Mouse (Mus musculus) frontal cortex, postnatal 14 days (tissue): ENCODE data around the gene Gm44511.
"Not testable (repeated sequence)": the region's sequence is repeated elsewhere in the genome, so short reads cannot be mapped to it uniquely, and the experiment has no call there.

Experiments used
- DNase-seq, 2 experiments: peaks; one replicate each; pipeline ENCODE4 v3.0.0; 2022; ENCODE audit warnings: low spot score in 2 of 2

Gm44511 gene

DNA sequence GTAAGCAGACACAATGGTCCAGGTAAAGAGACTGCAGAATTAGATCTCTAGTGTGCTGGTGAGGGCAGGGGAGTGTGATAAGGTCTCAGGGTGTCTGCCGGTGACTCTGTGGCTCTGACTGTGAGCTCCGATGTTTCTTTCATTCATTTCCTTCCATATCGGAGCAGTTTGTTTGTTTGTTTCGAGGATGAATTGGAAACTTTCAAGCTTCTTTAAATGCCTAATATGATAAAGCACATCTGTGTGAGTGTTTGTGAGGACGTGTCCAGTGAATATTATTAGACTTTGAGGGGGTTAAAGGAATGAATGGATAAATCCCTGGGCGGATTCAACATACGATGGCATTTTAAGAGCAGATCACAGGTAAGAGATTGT, 26.2 kb downstream of the Gm44511 start:
- no peak for DNase-seq

DNA sequence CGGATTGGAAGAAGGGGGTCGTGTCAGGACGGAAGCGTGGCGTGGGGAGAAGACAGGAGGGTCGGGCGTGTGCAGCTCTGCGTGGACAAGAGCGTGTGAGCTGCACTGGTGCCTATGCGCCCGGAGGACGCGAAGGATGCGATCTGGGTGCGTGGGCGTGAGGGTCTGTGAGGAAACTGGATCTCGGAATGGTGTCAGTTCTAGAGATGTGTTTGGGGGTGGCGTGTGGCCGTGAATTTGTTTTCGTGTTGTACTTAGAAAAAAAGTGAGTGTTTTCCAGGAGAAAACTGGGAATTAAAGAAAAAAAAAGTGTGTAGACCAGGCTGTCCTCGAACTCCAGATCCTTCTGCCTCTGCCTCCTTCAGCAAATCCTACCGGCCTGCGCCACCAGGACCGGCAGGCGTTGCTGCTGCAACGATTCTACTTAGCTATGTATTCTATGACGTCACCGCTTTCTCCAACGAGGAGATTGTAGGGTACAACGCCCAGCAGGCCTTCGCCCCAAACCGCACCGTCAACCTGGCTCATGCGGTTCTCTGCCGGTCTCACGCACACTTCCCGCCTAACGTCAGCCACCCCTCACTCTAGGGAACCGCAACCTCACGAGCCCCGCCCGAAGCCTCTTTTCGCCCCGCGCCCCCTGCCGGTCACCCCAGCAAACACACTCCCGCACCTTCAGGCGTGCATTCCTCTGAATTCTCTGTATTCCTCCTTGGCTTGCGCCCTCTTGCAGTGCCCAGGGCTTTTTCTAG, 26.8 kb downstream of the Gm44511 start:
- peak; percentile 86 to 87 for DNase-seq

DNA sequence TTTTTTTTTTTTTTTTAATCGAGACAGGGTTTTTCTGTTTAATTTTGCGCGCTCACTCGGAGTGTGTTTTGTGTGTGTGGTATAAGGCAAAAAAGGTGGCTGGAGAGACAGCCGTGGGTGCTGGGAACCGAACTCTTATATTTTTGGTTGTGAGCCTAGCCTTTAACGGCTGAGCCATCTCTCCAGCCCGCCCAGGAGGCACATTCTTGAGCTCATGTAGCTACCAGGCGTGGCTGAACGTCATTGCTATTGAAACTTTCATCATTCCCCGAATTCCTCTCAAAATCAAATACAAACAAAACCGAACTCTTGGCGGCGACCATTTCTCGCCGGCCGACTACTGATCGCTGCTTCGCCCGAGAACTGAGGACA, 27.4 kb downstream of the Gm44511 start:
- DNase-seq = peak; percentile 77 to 83

DNA sequence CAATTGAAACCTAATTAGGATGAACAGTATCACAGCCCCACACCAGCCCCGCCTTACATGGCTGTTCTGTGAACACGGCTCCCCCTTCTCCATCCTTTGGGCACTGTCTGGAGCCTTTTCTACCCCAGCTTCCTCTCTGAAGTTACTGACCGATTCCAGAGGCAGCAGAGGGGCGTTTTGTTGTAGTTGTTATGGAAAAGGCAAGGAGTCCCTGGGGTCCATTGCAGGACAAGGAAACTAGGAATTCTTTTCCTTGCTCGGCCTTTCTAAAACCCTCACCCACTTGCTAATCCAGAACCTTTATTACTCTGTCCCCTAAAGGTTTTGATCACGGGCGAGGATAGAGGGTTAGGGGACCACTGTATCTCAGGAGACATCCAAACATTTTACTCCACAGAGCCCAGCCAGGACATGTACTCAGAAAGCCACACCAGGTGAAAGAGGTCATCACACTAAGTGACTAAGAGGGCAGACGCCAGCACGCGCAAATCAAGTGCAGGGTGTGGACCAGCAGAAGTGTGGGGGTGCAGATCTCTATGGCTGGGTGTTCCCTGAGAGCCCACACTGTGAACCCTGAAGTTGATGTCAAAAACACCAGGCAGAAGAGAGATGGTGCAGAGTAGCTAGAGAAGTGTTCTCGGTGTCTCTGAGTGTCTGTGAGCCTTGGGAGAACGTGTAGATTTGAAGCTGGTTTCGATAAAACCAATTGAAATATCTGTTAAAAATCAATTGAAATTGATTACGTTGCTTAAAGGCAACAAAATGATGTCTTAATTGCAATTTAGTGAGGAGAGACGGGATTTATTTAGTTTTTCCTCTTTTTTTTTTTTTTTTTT, 28.0 kb downstream of the Gm44511 start:
- no peak for DNase-seq

DNA sequence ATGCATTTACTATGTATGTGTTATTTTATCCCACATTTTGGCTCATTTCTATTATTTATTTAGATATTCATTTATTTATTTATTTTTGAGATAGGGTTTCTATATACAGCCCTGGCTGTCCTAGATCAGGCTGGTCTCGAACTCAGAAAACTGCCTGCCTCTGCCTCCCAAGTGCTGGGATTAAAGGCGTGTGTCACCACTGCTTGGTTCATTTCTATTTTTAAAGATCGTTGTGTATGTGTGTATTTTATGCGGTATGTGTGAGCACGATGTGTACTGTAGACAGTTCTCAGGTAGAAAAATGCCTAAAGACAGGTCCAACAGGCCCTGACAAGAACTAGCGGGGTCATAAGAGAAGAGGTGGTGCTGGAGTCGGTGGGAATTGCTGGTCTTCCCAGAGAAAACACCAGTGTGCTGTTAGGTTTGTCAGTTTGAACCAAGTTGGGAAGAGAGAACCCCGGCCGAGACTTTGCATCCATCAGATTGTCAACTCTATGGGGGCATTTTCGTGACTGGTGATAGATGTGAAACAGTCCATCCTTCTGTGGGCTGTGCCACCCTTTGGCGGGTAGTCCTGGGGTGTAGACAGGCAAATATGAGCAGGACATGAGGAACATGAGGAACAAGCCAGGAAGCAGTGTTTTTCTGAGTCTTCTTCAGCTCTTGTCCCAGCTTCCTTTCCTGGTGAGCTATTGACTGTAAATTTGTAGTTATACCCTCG, 28.8 kb downstream of the Gm44511 start:
- DNase-seq = no peak

DNA sequence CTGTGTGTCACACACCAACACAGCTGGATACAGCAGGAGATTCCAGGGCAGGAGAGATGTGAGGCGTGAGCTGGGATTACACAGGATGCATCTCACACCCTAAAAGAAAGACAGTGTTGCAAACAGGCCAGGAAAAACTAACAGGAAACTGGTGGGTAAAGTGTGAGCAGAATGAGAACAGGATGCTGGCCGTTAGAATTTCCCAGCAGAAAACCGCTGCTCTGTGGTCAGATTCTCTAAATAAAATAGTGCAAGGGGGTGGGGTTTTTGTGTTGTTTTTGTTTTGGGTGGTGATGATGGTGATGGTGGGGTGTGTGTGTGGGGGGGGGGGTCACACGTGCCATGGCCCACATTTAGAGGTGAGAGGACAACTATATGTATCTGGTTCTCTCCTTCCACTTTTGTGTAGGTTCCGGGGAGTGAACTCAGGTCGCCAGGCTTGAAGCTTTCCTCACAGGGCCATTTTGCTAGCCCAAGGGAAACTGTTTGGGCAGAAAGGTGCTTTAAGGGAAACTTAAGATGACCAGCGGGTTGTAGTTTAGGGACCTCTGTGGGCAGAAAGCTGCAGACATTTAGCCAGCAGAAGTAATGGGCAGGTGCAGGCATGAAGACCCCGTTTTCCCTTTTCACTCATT, 29.7 kb downstream of the Gm44511 start:
- no peak for DNase-seq

DNA sequence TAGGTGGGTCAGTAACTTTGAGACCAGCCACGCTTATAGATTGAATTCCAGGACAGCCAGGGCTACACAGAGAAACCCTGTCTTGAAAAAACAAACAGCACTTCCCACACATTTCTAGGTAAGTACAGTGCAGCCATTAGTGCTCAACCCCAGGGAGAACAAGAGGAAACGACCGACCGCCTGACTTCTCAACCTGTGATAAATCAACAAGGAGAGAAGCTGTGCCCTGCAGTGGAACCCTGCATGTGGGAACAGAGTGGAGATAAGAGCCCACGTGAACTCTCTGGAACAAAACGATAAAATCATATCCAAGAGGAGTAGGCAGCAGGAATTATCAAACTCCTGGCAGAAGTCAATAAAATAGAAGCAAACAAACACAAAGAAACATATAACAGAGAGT, 32.4 kb downstream of the Gm44511 start:
- DNase-seq = no peak

DNA sequence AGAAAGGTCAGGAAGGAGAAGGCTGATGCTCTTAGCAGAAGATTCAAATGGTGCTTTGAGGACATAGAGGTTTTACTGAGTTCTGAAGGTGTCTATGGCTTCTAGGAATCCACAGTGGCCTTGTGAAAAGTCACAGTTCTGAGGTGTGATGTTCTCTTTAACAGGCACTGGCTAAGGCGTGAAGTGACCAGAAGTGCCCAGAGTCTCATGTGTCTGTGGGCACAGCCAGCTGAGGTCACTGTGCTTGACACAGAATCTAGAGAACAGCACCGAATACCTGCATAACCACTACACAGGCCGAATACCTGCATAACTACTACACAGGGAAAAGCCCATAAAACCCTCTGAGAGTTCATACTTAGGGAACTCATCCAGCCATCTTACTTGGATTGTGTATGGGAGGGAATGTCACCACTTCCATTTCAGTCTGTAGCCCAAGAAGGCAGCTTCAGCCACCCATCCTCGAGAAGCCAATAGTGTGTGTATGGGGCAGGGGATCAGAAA, 35.6 kb downstream of the Gm44511 start:
- not testable (repeated sequence) for DNase-seq

DNA sequence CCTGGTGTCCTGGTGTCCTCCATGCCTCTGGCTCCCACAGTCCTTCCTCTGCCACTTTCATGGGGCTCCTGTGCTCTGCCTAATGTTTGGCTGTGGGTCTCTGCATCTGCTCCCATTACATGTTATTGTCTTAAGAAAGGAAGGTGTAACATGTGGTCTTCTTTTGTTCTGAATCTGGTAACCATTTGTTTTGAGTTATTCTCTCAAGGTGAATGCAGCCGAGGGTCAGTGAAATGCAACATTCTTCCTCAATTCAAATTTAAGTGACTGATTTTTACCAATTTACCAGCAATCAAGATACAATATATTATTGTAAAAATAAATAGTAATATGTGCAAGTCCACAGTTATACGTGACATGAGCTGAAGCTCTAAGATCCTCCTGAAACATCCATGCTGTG, 37.0 kb downstream of the Gm44511 start, which contains the start of gene Klrb1c:
Klrb1c (minus strand) TSS at position 101 of the 400 bp plus-strand sequence.
- DNase-seq = no peak

DNA sequence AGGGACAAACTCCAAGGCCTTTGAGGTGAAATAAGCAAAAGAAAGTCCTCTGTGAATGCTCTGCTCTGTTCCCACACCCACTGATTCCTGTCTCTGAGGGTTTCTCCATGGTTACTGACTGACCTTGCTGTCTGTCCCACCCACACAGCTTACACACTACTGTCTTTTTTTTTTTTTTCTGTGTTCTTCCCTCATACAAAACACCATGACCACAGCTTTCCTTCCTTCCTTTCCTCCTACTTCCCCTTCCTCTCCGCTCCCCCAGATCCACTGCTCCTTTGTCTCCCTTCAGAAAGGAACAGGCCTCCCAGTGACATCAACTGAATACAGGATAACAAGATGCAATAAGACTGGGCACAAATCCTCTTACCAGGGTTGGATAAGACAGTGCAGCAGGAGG, 37.6 kb downstream of the Gm44511 start:
- DNase-seq = no peak

DNA sequence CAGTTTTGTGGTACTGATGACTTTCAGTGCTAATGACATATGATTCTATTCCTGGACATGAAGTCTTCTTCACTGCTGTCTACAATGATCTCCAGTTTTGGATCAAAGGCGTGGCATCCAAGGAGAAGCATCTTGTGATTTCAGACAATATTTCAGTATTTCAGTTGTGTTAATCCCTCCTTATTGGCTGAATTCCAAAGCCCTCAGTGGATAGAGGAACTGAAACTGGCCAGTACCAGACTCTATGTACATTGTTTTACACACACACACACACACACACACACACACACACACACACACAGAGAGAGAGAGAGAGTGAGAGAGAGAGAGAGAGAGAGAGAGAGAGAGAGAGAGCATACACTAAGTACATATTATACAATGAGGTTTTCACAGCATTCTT, 39.7 kb downstream of the Gm44511 start:
- DNase-seq = not testable (repeated sequence)

DNA sequence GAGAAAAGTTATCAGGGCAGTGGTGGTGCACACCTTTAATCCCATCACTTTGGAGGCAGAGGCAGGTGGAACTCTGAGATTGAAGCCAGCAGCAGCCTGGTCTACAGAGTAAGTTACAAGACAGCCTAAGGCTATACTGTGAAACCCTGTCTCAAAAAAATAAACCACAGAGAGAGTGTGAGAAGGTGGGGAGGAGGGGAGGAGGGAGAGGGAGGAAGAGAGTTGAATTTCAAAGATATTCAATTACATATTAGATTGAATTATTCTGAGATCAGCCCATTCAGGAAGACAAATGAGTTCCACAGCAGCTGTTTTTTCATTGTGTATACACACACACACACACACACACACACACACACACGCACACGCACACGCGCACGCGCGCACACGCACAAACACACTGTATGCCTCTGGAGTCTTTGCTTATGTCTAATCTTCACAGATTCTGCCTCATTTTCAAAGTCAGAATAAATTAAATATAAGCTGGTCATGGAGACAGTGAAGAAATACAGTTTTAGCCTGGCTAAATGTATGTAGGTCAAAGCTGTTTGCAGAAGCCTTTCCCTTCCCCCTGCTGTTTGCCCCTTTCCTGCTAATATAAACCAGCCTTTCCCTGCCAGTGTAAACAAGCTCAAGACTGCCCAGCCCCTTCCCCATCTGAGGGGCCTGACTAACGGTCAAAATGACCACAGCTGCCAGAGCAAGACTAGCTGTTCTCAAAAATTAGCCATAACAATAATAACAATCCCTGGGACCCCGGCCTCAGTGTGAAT, 56.4 kb downstream of the Gm44511 start:
- DNase-seq = no peak

DNA sequence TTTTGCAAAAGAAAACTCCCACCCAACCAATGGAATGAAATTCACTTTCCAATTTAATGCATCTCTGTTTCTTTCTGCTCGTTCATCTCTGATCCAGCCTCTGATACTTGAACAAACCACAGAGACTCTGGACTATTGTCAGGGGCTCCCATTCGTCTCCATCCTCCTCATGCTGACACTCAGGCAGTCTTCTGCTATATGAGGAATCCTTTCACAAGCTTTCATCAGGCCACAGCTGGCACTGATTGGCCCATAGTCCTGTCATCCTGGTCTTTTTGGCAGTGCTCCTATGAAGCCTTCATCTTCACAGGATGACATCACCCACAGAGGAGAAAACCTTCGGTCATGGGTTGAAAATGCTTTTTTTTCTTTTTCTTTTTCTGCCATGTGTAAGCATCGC, 58.1 kb downstream of the Gm44511 start:
- no peak for DNase-seq

DNA sequence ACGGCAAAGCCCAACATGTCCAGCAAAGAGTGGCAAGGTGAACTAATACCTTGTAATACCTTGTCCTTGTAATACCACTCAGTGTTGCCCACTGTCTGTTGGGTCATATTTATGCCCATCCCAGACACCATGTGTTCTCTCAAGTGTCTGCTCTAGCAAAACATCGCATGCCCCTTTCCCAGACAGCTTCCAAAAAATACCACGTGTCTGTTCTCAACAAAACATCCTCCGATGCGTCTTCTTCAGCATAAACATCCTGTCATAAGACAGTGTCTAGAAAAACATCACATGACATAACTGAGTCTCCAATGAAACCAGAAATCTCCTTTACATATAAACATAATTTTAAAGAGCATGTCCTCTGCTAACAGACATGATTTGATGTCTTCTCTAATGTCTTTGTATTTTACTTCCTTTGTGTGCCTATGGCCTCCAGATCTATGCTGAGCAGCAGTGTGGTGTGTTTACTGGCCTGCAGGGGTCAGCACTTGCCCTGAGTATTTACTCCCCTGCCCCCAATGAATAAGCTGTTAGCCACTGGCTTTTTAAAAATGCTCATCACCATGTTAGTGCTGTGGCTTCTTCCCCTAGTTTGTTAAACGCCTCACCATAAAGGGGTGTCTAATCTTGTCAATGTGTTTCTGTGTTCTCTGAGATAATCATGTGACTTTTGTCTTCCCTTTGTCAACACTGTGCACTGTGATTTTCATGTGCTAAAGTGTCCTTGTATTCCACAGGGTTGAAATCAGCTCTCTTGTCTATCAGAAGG, 59.4 kb downstream of the Gm44511 start:
- DNase-seq = not testable (repeated sequence)

DNA sequence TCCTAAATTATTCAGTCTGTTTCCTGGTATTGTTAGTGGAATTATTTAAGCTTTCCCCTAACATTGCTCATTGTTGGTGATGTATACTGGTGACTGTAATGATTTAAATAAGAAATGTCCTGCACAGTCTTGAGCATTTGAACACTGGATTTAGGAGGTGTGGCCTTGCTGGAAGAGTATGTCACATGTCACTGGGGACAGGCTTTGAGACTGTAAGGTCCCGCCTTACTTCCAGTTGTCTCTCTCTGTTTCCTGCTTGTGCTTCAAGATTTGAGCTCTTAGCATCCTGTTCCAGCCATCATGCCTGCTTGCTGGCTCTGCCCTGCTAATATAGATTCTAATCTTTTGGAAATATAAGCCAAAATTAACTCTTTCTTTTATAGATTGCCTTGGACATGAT, 60.9 kb downstream of the Gm44511 start:
- DNase-seq = no peak

DNA sequence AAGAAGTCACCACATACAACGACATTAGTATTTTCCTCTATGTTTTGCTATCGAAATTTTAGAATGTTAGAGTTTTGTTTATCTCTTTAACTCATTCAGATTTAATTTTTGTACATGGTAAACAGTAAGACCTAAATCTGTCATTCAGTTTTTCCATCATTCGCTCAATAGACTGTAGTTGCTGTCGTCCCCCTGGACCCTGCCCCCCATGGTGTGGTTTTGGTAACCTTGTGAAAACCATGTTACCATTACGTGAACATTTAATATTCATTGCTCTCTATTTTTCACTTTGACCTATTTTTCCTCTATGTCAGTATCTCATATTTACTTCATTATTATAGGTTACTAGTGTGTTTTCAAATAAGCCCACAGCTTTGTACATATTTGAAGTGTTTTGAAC, 61.5 kb downstream of the Gm44511 start:
- DNase-seq = no peak

DNA sequence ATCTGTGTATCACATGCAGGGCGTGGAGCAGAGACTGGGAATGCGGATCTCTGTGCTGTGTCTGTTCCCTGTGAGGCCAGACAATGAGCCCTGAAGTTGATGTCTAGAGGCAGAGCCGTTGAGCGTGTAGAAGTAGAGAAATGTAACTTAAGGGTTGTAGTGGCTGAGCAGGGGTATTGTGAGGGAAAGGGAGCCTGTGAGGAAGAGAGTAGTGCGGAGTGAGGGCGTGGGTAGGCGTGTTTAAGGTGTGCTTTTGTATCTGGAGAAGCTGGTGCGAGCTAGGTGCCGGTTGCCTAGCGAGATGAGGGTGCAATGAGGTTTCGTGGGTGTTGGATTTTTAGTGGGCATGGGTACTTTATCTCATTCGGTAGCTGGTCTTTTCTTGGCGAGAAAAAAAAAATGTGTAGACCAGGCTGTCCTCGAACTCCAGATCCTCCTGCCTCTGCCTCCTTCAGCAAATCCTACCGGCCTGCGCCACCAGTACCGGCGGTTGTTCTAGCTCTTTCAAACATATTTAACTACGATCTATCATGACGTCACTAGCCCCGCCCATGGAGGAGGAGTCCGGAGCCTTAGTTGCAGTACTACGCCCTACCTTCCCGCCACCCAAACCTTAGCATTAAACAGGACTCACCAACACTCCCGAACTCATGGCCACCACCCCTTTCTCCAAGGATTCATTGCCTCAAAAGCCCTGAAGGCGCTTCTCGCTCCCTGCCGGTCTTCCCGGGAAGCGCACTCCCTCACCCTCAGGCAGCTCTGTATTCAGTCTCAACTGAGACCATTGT, 62.2 kb downstream of the Gm44511 start:
- peak; percentile 96 to 97 for DNase-seq

DNA sequence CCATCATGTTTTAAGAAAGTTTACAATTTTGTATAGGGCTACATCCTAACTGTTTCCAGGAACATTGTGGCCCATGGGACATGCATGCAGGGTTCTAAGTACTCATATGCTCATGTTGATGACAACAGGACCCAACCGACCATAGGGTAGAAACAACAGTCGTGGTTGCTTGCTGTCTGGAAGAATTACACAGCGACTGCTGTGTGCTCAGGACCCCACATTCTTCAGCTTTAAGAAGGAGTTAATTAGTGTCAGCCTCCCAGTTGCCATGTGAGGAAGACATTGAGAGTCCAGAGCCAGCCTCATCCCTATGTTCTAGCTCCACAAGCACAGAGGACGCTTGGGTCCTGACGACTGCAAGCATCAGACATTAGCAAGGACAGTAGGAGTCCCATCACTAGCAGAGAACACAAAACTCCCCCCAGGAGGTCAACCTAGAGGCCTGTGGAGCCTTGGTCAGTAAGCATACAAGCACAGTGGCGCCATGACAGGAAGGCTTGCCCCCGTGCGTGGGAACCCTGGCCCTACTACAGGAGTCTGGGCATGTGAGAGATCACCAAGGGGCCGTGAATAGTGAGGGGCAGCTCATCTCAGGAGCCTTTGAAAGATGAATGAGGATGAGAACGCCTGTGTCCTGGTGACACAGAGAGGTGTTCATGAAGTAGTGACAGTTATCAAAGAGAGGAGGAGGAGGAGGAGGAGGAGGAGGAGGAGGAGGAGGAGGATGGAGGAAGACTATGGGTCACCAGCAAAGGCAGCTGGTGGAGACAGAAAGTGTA, 63.0 kb downstream of the Gm44511 start:
- not testable (repeated sequence) for DNase-seq

DNA sequence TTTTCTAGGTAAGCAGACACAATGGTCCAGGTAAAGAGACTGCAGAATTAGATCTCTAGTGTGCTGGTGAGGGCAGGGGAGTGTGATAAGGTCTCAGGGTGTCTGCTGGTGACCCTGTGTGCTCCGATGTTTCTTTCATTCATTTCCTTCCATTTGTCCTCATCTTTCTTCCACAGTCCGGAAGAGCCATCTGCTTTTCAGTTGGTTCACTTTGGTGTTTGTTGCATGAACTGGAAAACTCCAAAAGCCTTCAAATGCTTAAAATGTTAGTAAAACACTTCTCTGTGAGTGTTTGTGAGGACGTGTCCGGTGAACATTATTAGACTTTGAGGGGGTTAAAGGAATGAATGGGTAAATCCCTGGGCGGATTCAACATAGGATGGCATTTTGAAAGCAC, 65.0 kb downstream of the Gm44511 start:
- DNase-seq = no peak
